Mouse (Mus musculus): Measurements from ENCODE around the gene Asb2.

Gene Asb2

DNA sequence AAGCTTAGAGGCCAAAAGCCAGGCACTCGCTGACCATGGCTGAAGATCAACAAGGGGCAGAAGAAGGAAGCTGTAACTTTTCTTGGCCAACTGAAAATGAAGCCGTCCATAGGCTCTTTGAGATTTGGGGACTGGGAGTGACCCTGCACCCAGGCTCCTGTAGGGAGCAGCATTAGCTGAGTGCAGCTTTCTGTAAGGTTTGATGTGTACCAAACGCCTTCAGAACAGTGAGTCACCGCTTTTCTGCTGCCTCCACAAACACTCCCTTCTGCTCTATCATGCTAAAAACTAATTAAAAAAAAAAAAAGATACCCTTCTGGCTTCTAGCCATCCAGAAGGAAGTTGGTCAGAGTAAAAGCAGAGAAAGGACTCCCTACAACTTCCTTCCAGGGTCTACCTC, 79.4 kb downstream of the Asb2 start:
- in situ Hi-C loops (cut with MboI; ENCODE audit: low sequenced_read_pairs) = no loop called here

DNA sequence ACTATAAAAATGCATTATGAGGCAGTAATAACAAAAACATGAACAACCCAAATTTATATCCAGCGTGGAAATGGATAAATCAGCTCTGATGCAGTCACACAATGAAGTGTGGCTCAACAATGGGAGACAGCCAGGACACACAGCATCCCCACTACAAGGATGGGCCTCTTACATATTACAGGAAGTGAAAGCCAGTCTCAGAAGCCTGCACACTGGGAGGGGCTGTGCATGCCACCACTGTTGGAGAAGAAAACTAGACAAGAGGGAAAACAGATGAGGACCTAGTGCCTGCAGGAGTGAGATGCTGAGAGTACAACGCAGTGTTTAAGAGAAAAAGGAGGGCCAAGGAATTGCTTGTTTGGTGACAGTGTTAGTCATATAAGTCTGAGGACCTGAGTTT, 82.1 kb downstream of the Asb2 start:
- in situ Hi-C loops (cut with MboI; ENCODE audit: low sequenced_read_pairs) = no loop called here

DNA sequence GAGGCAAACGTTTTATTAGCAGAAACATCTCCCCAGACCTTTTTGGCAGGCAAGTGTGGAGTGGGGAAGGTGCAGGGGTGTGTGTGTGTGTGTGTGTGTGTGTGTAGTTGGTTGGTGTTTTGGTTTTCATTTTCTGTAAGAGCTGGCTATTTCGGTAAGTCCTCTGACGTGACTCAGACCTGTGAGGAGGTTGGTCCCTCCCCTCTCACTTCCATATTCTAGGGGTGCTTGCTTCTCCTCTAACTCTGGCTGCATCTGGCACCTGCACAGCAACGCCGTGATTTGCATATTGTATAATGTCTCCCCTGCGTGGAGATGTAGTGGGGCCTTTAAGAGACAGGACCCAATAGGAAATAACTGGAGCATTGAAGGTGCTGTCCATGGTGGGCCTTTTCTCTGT, 82.8 kb downstream of the Asb2 start:
- in situ Hi-C loops (cut with MboI; ENCODE audit: low sequenced_read_pairs) = no loop called here

DNA sequence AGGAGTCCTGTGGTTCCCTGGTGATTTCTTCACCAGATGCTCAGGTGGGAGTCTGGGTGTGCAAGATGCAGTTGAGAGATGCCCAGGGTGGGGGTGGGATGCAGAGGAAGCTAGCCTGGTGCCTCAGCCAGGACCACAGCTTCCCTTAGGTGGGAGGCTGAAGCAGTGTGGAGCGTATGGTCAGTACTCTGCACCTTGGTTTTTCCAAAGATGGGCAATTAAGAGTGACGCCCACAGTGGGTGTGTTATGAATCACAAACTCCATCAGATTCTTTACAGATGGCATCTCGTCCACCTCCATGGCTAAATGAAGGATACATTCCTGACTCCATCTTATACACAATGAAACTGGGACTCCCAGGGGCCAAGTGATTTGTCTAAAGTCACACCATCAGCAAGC, 83.6 kb downstream of the Asb2 start:
- in situ Hi-C loops (cut with MboI; ENCODE audit: low sequenced_read_pairs) = no loop called here
